Mouse (Mus musculus): ENCODE measurements around the gene Fbxo40. TPM values are rescaled to one million over a fixed set of nuclear protein-coding genes. Genes with fewer than 3 reads are reported as not detected.

Gene Fbxo40
- polyA plus RNA-seq (2012; rRNA removed) = 0.06 TPM in 1 of 2 replicates, not detected in the other
- polyA plus RNA-seq (2014; fragmentation: Nextera tagmentation; extraction: Ambion mirVana) = 0.04 TPM in 1 of 2 replicates, not detected in the other

DNA sequence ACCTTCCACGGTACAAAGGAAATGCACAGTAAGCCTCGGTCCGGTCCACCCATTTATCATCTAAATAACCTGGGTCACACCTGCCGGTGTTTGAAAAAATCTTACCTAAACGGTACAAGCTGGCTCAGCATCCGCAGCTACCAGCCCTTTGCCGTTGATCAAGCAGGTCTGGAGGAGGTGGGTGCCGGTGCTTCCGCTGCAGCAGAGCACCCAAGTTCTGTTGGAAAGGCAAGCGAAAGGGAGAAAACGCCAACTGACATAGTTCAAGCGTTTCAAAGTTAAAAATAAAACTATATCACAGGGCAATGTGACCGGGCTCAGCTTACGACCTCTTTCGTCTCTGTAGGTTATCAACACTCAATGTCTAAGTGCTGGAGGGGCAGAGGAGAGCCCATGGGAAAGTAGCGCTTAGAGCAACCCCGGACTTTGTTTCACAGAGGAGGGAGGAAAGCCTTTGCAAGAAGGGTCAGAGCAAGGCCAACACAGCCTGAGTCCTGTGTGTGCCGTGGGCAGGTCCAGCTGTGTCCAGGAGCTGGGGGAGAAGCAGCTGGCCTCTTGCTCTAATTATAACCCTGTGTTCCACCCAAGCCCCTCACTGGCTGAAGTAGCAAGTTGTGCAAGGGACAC, at the start of gene Fbxo40:
Gene Fbxo40 (minus strand): TSS at position 469 of the 627 bp plus-strand sequence.
- Histone ChIP-seq H3K4me1 (replicated peaks; ENCODE audit: control insufficient read depth in 2 of 2, insufficient read depth in 2 of 2, low read length in 1 of 2) (0 out of 4 replicates have a peak, but pooled peaks cover 0 to 2% of the 10 kb centered on the region in 2 experiments), H3K9ac (replicated peaks) (no peak within 1 kb of the TSS), H3K27me3 (ENCODE audit: control insufficient read depth, insufficient read depth, low read length) (no peaks in the 10 kb centered on the region), H3K4me2 (ENCODE audit: low read depth) (no peak within 1 kb of the TSS), H3K9me3 (ENCODE audit: control insufficient read depth, low read length) (no peaks in the 10 kb centered on the region), H3K27ac (no peak within 1 kb of the TSS), H3K36me3 (replicated peaks; ENCODE audit: control insufficient read depth, insufficient read depth, low read depth) (no peaks in the 10 kb centered on the region), H3K4me3 (ENCODE audit: insufficient read depth in 1 of 2, low read depth in 2 of 2, low read length in 2 of 2) (no peak within 1 kb of the TSS)
- 71% methylated on average over 18 of the region's 18 CpGs for WGBS (ENCODE audit: insufficient replicate concordance)
- no peak for TF ChIP-seq CTCF (IDR thresholded peaks at IDR 0.05; ENCODE audit: low read depth)
- no peak for DNase-seq (ENCODE audit: low read depth in 3 of 3, low spot score in 3 of 3)
- ATAC-seq (ENCODE audit: insufficient read depth) = no peak

GRCm38 (mm10) chr16:37034751-37035150, 44.5 kb upstream of the Fbxo40 start:
- no peaks in the 10 kb centered on the region for H3K9me3 ChIP-seq (ENCODE audit: control insufficient read depth, low read length)
- 89% methylated on average over 8 of the region's 8 CpGs for WGBS (ENCODE audit: insufficient replicate concordance)
- no peak overlapping the region for H3K4me3 ChIP-seq (ENCODE audit: insufficient read depth in 1 of 2, low read depth in 2 of 2, low read length in 2 of 2)
- H3K27me3 ChIP-seq (ENCODE audit: control insufficient read depth, insufficient read depth, low read length) = no peaks in the 10 kb centered on the region
- no peak for DNase-seq (ENCODE audit: low read depth in 3 of 3, low spot score in 3 of 3)
- H3K36me3 ChIP-seq (replicated peaks; ENCODE audit: control insufficient read depth, insufficient read depth, low read depth) = peaks cover 25% of the 10 kb centered on the region
- no peak overlapping the region for H3K4me2 ChIP-seq (ENCODE audit: low read depth)
- H3K27ac ChIP-seq = no peak overlapping the region
- TF ChIP-seq EP300 (IDR thresholded peaks at IDR 0.05; ENCODE audit: low read depth) = no peak
- no peak overlapping the region for H3K9ac ChIP-seq (replicated peaks)
- H3K4me1 ChIP-seq (replicated peaks; ENCODE audit: control insufficient read depth in 2 of 2, insufficient read depth in 2 of 2, low read length in 1 of 2) = no peaks in the 10 kb centered on the region
- ATAC-seq (ENCODE audit: insufficient read depth) = no peak

DNA sequence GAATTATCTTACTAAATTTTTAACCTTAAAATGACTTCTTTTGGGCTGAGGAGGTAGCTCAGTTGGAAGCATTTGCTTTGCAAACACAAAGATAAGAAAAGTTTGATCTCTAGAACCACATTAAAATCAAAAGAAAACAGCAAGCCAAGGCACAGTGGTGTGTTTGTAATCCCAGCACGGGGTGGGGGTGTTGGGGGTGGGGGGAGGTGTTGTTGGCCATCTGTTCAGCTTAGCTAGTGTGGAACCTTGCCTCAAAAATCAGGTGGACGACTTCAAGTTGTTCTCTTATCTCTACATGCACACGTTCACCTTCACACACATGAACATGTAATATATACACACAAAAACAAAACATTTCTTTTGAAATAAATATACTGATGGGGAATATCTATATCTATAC, 41.7 kb upstream of the Fbxo40 start:
- ATAC-seq (ENCODE audit: insufficient read depth) (no peak), DNase-seq (ENCODE audit: low read depth in 3 of 3, low spot score in 3 of 3) (no peak)
- H3K4me1 ChIP-seq (replicated peaks; ENCODE audit: control insufficient read depth in 2 of 2, insufficient read depth in 2 of 2, low read length in 1 of 2) = no peaks in the 10 kb centered on the region
- H3K4me2 ChIP-seq (ENCODE audit: low read depth) = no peak overlapping the region
- TF ChIP-seq CTCF (IDR thresholded peaks at IDR 0.05; ENCODE audit: low read depth) = no peak
- no peak for TF ChIP-seq EP300 (IDR thresholded peaks at IDR 0.05; ENCODE audit: low read depth)
- H3K9ac ChIP-seq (replicated peaks) = no peak overlapping the region
- H3K4me3 ChIP-seq (ENCODE audit: insufficient read depth in 1 of 2, low read depth in 2 of 2, low read length in 2 of 2) = no peak overlapping the region
- H3K27me3 ChIP-seq (ENCODE audit: control insufficient read depth, insufficient read depth, low read length) = no peaks in the 10 kb centered on the region
- H3K27ac ChIP-seq = no peak overlapping the region
- H3K9me3 ChIP-seq (ENCODE audit: control insufficient read depth, low read length) = no peaks in the 10 kb centered on the region
- 52% methylated on average over 3 of the region's 3 CpGs for WGBS (ENCODE audit: insufficient replicate concordance)
- peaks cover 35% of the 10 kb centered on the region for H3K36me3 ChIP-seq (replicated peaks; ENCODE audit: control insufficient read depth, insufficient read depth, low read depth)

DNA sequence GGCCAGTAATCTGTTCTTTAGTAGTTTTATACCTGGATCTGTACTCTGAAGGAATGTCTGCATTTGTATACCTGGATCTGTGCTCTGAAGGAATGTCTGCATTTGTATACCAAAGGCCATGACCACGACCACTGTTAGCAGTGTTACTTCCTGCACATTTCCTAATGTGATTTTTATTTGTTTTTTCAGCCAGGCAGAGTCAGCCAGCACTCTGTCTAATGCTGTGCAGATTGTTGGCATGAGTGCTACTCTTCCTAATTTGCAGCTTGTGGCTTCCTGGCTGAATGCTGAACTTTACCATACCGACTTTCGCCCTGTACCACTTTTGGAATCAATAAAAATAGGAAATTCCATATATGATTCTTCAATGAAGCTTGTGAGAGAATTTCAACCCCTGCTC, 37.3 kb upstream of the Fbxo40 start:
- Histone ChIP-seq H3K4me1 (replicated peaks; ENCODE audit: control insufficient read depth in 2 of 2, insufficient read depth in 2 of 2, low read length in 1 of 2) (no peaks in the 10 kb centered on the region), H3K27me3 (ENCODE audit: control insufficient read depth, insufficient read depth, low read length) (no peaks in the 10 kb centered on the region), H3K4me2 (ENCODE audit: low read depth) (no peak overlapping the region), H3K36me3 (replicated peaks; ENCODE audit: control insufficient read depth, insufficient read depth, low read depth) (peaks cover 24% of the 10 kb centered on the region), H3K4me3 (ENCODE audit: insufficient read depth in 1 of 2, low read depth in 2 of 2, low read length in 2 of 2) (no peak overlapping the region), H3K27ac (no peak overlapping the region), H3K9me3 (ENCODE audit: control insufficient read depth, low read length) (no peaks in the 10 kb centered on the region), H3K9ac (replicated peaks) (no peak overlapping the region)
- DNase-seq (ENCODE audit: low read depth in 3 of 3, low spot score in 3 of 3) = no peak
- 63% methylated on average over 3 of the region's 3 CpGs for WGBS (ENCODE audit: insufficient replicate concordance)
- ATAC-seq (ENCODE audit: insufficient read depth) = no peak
- no peak for TF ChIP-seq CTCF (IDR thresholded peaks at IDR 0.05; ENCODE audit: low read depth)
- TF ChIP-seq EP300 (IDR thresholded peaks at IDR 0.05; ENCODE audit: low read depth) = no peak

- no peaks in the 10 kb centered on the region for H3K9me3 ChIP-seq (ENCODE audit: control insufficient read depth, low read length)
- TF ChIP-seq CTCF (IDR thresholded peaks at IDR 0.05; ENCODE audit: low read depth) (no peak), EP300 (IDR thresholded peaks at IDR 0.05; ENCODE audit: low read depth) (no peak)
- ATAC-seq (ENCODE audit: insufficient read depth) = peak; percentile 36
Measured at GRCm38 (mm10) chr16:37012336-37012735, 22.1 kb upstream of the Fbxo40 start.

More at GRCm38 (mm10) chr16:37012336-37012735, 22.1 kb upstream of the Fbxo40 start:
- peak in 1 of 3 experiments; percentile 16 for DNase-seq (ENCODE audit: low read depth in 3 of 3, low spot score in 3 of 3)
- WGBS (ENCODE audit: insufficient replicate concordance) = 18% methylated on average over 5 of the region's 5 CpGs
- Histone ChIP-seq H3K27ac (peak overlapping the region; percentile 5), H3K36me3 (replicated peaks; ENCODE audit: control insufficient read depth, insufficient read depth, low read depth) (peaks cover 16% of the 10 kb centered on the region), H3K4me3 (ENCODE audit: insufficient read depth in 1 of 2, low read depth in 2 of 2, low read length in 2 of 2) (peak overlapping the region; percentile 93 to 94), H3K4me2 (ENCODE audit: low read depth) (peak overlapping the region; percentile 83), H3K27me3 (ENCODE audit: control insufficient read depth, insufficient read depth, low read length) (no peaks in the 10 kb centered on the region), H3K4me1 (replicated peaks; ENCODE audit: control insufficient read depth in 2 of 2, insufficient read depth in 2 of 2, low read length in 1 of 2) (peaks cover 8 to 12% of the 10 kb centered on the region in 2 experiments), H3K9ac (replicated peaks) (peak overlapping the region; percentile 76)

Data from liver, embryonic 14.5 days (tissue).